Mouse (Mus musculus) left cerebral cortex, postnatal 36 days (tissue): Measurements from ENCODE around the gene Zfp825. TPM values are rescaled to one million over a fixed set of nuclear protein-coding genes. Genes with fewer than 3 reads are reported as not detected.
"Not testable (repeated sequence)": the region's sequence is repeated elsewhere in the genome, so short reads cannot be mapped to it uniquely, and the experiment has no call there.

Experiments used
- DNase-seq, 2 experiments: peaks; one replicate each; pipeline ENCODE4 v3.0.0; 2021 to 2022; ENCODE audit warnings: low spot score in 2 of 2, mixed read lengths in 1 of 2
- intact Hi-C: fragments of 180-260 bp; cut with DNase I; formaldehyde crosslinking; loops from one replicate; pipeline ENCODE4 v1.15.1; 2025
- total RNA-seq, 2 experiments: library from RNA; stranded (reverse); gene quantifications; 2 replicates each; pipeline ENCODE4 v1.2.3; 2021

The Zfp825 gene
- 1 to 10 TPM; 7.4 to 7.7 TPM for total RNA-seq

GRCm38 (mm10) chr13:74493911-74494679 is at the start of gene Zfp825:
Zfp825 (minus strand) TSS chr13:74493992.
- intact Hi-C loops: no loop called here
- peak; percentile 56 to 61 for DNase-seq

- intact Hi-C loops: not testable (repeated sequence)
Measured at GRCm38 (mm10) chr13:74535418-74535817, 41.6 kb upstream of the Zfp825 start.

GRCm38 (mm10) chr13:74534864-74535263 is 41.1 kb upstream of the Zfp825 start:
- DNase-seq: peak in 1 of 2 experiments; percentile 20
- intact Hi-C loops: not testable (repeated sequence)

More at GRCm38 (mm10) chr13:74535418-74535817, 41.6 kb upstream of the Zfp825 start:
- DNase-seq: not testable (repeated sequence)

DNA sequence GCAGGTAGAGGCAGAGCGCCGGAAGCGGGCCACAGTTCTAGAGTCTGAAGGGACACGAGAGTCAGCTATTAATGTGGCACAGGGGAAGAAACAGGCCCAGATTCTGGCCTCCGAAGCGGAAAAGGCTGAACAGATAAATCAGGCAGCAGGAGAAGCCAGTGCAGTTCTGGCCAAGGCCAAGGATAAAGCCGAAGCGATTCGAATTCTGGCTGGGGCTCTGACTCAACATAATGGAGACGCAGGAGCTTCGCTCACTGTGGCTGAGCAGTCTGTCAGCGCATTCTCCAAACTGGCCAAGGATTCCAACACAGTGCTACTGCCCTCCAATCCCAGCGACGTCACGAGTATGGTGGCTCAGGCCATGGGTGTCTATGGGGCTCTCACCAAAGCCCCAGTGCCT is 40.3 kb upstream of the Zfp825 start:
- intact Hi-C loops: no loop called here
- DNase-seq: no peak

- intact Hi-C loops, DNase-seq: not testable (repeated sequence)
Measured at GRCm38 (mm10) chr13:74531251-74531650, 37.5 kb upstream of the Zfp825 start.

DNA sequence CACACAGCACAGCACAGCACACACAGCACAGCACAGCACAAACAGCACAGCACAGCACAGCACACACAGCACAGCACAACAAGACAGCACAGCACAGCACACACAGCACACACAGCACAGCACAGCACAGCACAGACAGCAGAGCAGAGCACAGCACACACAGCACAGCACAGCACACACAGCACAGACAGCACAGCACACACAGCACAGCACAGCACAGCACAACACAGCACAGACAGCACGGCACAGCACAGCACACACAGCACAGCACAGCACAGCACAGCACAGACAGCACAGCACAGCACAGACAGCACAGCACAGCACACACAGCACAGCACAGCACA is 35.6 kb upstream of the Zfp825 start:
- DNase-seq, intact Hi-C loops: not testable (repeated sequence)

- intact Hi-C loops, DNase-seq: not testable (repeated sequence)
Measured at GRCm38 (mm10) chr13:74528519-74529371, 35.0 kb upstream of the Zfp825 start.

DNA sequence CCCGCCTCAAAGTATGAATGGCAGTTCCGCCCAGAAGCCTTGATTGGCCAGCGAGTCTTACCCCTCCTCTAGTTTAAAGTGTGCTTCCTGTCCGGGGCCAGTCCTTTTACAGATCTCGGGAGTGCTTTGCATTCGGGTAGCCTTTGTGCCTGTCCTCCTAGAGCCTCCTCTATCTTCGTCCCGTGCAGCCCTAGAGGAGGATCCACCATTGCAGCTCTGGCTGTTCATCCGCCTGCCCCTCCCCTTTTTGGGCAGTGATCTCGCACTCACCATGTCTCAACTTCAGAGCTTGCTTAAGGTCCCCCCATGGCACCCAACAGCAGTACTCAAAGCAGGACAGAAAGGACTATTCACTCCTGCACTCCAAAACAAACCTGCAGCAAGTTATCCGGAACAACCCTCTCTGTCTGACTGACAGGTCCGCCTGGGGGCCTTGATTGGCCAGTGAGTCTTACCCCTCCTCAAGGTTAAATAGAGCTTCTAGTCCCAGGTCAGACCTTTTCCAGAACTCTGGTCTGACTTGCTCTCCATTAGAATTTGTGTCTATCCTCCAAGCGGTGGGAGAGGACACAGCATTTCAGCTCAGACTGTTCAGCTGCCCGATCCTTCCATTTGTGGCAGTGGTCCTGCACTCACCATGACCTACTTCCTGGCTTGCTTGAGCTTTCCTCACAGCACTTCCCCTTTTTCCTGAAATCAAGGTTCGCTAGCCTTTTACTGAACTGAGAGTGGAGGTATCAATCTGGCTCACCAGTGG is 28.9 kb upstream of the Zfp825 start:
- peak; percentile 43 to 59 for DNase-seq
- intact Hi-C loops: no loop called here

- DNase-seq, intact Hi-C loops: not testable (repeated sequence)
Measured at GRCm38 (mm10) chr13:74522141-74522480, 28.3 kb upstream of the Zfp825 start.

DNA sequence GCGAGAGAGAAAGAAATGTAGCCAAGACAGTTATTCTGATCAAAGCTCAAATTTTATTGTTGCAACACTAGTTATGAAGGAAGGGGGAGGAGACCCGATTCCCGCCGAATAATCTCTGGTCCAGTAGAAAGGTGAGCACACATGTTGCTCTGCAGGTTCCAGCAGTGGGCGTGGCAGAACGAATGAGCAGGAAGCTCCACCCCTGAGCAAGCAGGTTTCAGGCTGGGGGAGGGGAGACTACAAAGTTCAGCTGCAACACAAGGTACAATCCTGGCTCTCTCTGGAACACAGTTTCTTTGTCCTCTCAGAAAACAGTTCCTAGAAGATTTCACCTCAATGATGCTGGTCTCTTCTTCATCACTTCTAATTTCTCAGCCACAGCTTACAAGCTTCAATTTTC is 14.2 kb upstream of the Zfp825 start:
- intact Hi-C loops, DNase-seq: not testable (repeated sequence)

GRCm38 (mm10) chr13:74502851-74503250 is 9.1 kb upstream of the Zfp825 start:
- intact Hi-C loops, DNase-seq: not testable (repeated sequence)

GRCm38 (mm10) chr13:74499696-74500095 is 5.9 kb upstream of the Zfp825 start:
- intact Hi-C loops: not testable (repeated sequence)

GRCm38 (mm10) chr13:74484326-74484725 is 9.5 kb downstream of the Zfp825 start:
- DNase-seq, intact Hi-C loops: not testable (repeated sequence)

More at GRCm38 (mm10) chr13:74499696-74500095, 5.9 kb upstream of the Zfp825 start:
- DNase-seq: not testable (repeated sequence)

DNA sequence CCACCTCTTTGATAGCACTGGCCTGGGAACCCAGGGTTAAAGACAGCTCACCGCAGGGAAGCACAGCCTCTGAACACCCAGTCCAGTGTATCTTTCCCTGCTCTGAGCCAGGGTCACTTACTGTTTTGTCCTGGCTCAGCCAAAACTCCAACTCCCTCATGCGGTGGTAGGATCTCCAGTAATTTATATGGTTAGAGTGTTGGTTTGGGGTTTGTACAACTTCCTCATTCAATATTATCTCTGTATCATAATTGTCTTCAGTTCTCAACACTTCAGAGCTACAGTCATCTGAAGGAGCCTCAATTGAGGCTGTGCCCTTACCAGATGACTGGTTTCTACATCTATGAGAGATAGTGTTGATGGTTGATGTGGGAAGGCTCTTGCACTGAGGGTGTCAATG is 22.3 kb downstream of the Zfp825 start:
- DNase-seq, intact Hi-C loops: not testable (repeated sequence)

DNA sequence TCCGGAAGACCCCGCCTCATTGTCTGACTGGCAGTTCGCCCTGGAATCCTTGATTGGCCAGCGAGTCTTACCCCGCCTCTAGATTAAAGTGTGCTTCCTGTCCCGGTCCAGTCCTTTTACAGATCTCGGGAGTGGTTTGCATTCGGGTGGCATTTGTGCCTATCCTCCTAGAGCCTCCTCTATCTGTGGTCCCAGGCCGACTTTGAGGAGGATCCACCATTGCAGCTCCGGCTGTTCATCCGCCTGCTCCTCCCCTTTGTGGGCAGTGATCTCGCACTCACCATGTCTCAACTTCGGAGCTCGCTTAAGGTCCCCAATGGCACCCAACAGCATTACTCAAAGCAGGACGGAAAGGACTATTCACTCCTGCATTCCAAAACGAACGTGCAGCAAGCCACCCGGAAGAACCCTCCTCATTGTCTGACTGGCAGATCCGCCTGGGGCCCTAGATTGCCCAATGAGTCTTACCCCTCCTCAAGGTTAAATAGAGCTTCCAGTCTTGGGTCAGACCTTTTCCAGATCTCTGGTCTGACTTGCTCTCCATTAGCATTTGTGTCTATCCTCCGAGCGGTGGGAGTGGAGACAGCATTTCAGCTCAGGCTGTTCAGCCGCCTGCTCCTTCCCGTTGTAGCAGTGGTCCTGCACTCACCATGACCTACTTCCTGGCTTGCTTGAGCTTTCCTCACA is 30.9 kb downstream of the Zfp825 start:
- DNase-seq: peak; percentile 70 to 73
- intact Hi-C loops: no loop called here

GRCm38 (mm10) chr13:74462318-74462698 is 31.5 kb downstream of the Zfp825 start:
- DNase-seq, intact Hi-C loops: not testable (repeated sequence)

GRCm38 (mm10) chr13:74439895-74440294 is 53.9 kb downstream of the Zfp825 start:
- no peak for DNase-seq
- intact Hi-C loops: no loop called here
